ENCODE assay signal across 8 mouse cellular contexts in genomic region chr17:34850517-34851125, GRCm38 (mm10). TPM values are rescaled to one million over a fixed set of nuclear protein-coding genes. Genes with fewer than 3 reads are reported as not detected.
DNase-seq lines count a peak whose midpoint lies in the region; ATAC-seq and TF ChIP-seq lines count a peak whose summit lies in the region.

No protein-coding gene starts in this region.

- no peak; the same call in none of the 2 replicates for ATAC-seq in forebrain, embryonic 12.5 days (ENCODE audit: low FRiP score)
- ATAC-seq in liver, postnatal 0 days = peak; percentile 16

- TF ChIP-seq EP300 in liver, postnatal 0 days (IDR thresholded peaks at IDR 0.05; ENCODE audit: low read depth) = no peak

- no peaks in the 10 kb centered on the region for H3K9me3 ChIP-seq in forebrain, embryonic 12.5 days
- no peaks in the 10 kb centered on the region for H3K9me3 ChIP-seq in liver, postnatal 0 days (ENCODE audit: low read length)

- peak overlapping the region; percentile 90 for H3K4me2 ChIP-seq in forebrain, embryonic 12.5 days
- H3K4me2 ChIP-seq in liver, postnatal 0 days (ENCODE audit: low read depth, low read length) = peak overlapping the region; percentile 91

- H3K9ac ChIP-seq in forebrain, embryonic 12.5 days = peak overlapping the region; percentile 88
- H3K9ac ChIP-seq in liver, postnatal 0 days (replicated peaks) = peak overlapping the region; percentile 74

- peak overlapping the region; percentile 87 for H3K27ac ChIP-seq in gastrocnemius, adult 2 months
- H3K27ac ChIP-seq in forebrain, embryonic 12.5 days = peak overlapping the region; percentile 44; the same call in 1 of the 2 replicates
- H3K27ac ChIP-seq in liver, postnatal 0 days (ENCODE audit: low read depth) = peak overlapping the region; percentile 67

- H3K36me3 ChIP-seq in forebrain, embryonic 12.5 days (replicated peaks) = peaks cover 60% of the 10 kb centered on the region
- peaks cover 46% of the 10 kb centered on the region for H3K36me3 ChIP-seq in liver, postnatal 0 days (replicated peaks; ENCODE audit: insufficient read depth, low read length)

- WGBS in forebrain, embryonic 12.5 days = under 1% methylated on average over 25 of the region's 25 CpGs
- WGBS in liver, postnatal 0 days (ENCODE audit: insufficient replicate concordance) = 2% methylated on average over 25 of the region's 25 CpGs

- intact Hi-C loops in gastrocnemius, adult 2 months (cut with DNase I) = loop anchor here (2.0 kb wide), 1 partner anchor 44 kb away; no protein-coding TSS in a partner anchor

- peak overlapping the region; percentile 85 for H3K4me3 ChIP-seq in gastrocnemius, adult 2 months
- peak overlapping the region; percentile 75 for H3K4me3 ChIP-seq in forebrain, embryonic 12.5 days (replicated peaks)
- peak overlapping the region; percentile 72 for H3K4me3 ChIP-seq in liver, postnatal 0 days (ENCODE audit: low read depth, low read length)

- peaks cover 22% of the 10 kb centered on the region for H3K4me1 ChIP-seq in forebrain, embryonic 12.5 days
- peaks cover 13% of the 10 kb centered on the region for H3K4me1 ChIP-seq in liver, postnatal 0 days (ENCODE audit: insufficient read depth)

- DNase-seq in gastrocnemius, adult 2 months = no peak
- DNase-seq in gastrocnemius, postnatal 4 days (ENCODE audit: low spot score in 2 of 2) = no peak
- peak; percentile 34 for DNase-seq in 416B (ENCODE audit: low read depth)
- no peak for DNase-seq in liver, postnatal 0 days
- DNase-seq in c-Kit-positive CD71-positive TER-119-positive erythroid progenitor cells, embryonic 14.5 days (ENCODE audit: low spot score) = no peak
- DNase-seq in left cerebral cortex, adult 11 months (ENCODE audit: low spot score) = no peak
- DNase-seq in layer of hippocampus, adult 11-12 months (ENCODE audit: low spot score) = no peak

- H3K27me3 ChIP-seq in forebrain, embryonic 12.5 days = no peaks in the 10 kb centered on the region
- no peaks in the 10 kb centered on the region for H3K27me3 ChIP-seq in liver, postnatal 0 days (ENCODE audit: insufficient read depth, low read length)

- no peak for TF ChIP-seq CTCF in gastrocnemius, adult 2 months (IDR thresholded peaks at IDR 0.05)
- no peak for TF ChIP-seq CTCF in liver, postnatal 0 days (IDR thresholded peaks at IDR 0.05; ENCODE audit: low read depth)

RNA-seq across cellular contexts. Expression of gene Nelfe, which starts 0.4 kb away (rescaled TPM):
- 10 to 100 TPM in 1 of 2 experiments, 1 to 10 TPM in 1; 9.4 to 10.8 TPM for total RNA-seq in gastrocnemius, adult 2 months (2021)
- 10 to 100 TPM; 25.8 to 28.0 TPM for total RNA-seq in gastrocnemius, postnatal 4 days (2021)
- polyA plus RNA-seq in forebrain, embryonic 12.5 days (2016; fragmentation: Nextera tagmentation; extraction: Ambion mirVana) = 124 and 133 TPM in 2 replicates
- polyA plus RNA-seq in liver, postnatal 0 days (2015; fragmentation: Nextera tagmentation; extraction: Ambion mirVana) = 26.1 and 26.5 TPM in 2 replicates

RNA-seq across cellular contexts. Expression of gene Skiv2l, which starts 0.6 kb away (rescaled TPM):
- 10 to 100 TPM; 19.0 to 24.6 TPM for total RNA-seq in gastrocnemius, adult 2 months (2021)
- total RNA-seq in gastrocnemius, postnatal 4 days (2021) = 10 to 100 TPM; 28.8 to 29.2 TPM
- polyA plus RNA-seq in forebrain, embryonic 12.5 days (2016; fragmentation: Nextera tagmentation; extraction: Ambion mirVana) = 61.8 and 64.8 TPM in 2 replicates
- 14.1 and 15.4 TPM in 2 replicates for polyA plus RNA-seq in liver, postnatal 0 days (2015; fragmentation: Nextera tagmentation; extraction: Ambion mirVana)

RNA-seq across cellular contexts. Expression of gene Cfb, which starts 11.7 kb away (rescaled TPM):
- 1 to 10 TPM; 1.9 to 2.0 TPM for total RNA-seq in gastrocnemius, adult 2 months (2021)
- 1 to 10 TPM; 4.4 to 6.8 TPM for total RNA-seq in gastrocnemius, postnatal 4 days (2021)
- polyA plus RNA-seq in forebrain, embryonic 12.5 days (2016; fragmentation: Nextera tagmentation; extraction: Ambion mirVana) = 2.9 and 3.6 TPM in 2 replicates
- polyA plus RNA-seq in liver, postnatal 0 days (2015; fragmentation: Nextera tagmentation; extraction: Ambion mirVana) = 744 and 847 TPM in 2 replicates

RNA-seq across cellular contexts. Expression of gene Dxo, which starts 13.8 kb away (rescaled TPM):
- total RNA-seq in gastrocnemius, adult 2 months (2021) = 10 to 100 TPM in 1 of 2 experiments, 1 to 10 TPM in 1; 10.0 to 11.4 TPM
- 10 to 100 TPM; 20.4 to 22.6 TPM for total RNA-seq in gastrocnemius, postnatal 4 days (2021)
- polyA plus RNA-seq in forebrain, embryonic 12.5 days (2016; fragmentation: Nextera tagmentation; extraction: Ambion mirVana) = 72.9 and 77.6 TPM in 2 replicates
- polyA plus RNA-seq in liver, postnatal 0 days (2015; fragmentation: Nextera tagmentation; extraction: Ambion mirVana) = 17.6 and 19.2 TPM in 2 replicates

RNA-seq across cellular contexts. Expression of gene Stk19, which starts 13.9 kb away (rescaled TPM):
- total RNA-seq in gastrocnemius, adult 2 months (2021) = 1 to 10 TPM; 7.3 to 7.7 TPM
- 10 to 100 TPM; 12.7 to 15.1 TPM for total RNA-seq in gastrocnemius, postnatal 4 days (2021)
- polyA plus RNA-seq in forebrain, embryonic 12.5 days (2016; fragmentation: Nextera tagmentation; extraction: Ambion mirVana) = 28.6 and 32.7 TPM in 2 replicates
- 12.6 and 13.1 TPM in 2 replicates for polyA plus RNA-seq in liver, postnatal 0 days (2015; fragmentation: Nextera tagmentation; extraction: Ambion mirVana)
